Mouse (Mus musculus) limb, embryonic 12.5 days (tissue): Measurements from ENCODE around the gene Rnf20. TPM values are rescaled to one million over a fixed set of nuclear protein-coding genes. Genes with fewer than 3 reads are reported as not detected.

ENCODE experiments used
- ATAC-seq: fragments of 200-750 bp; cut with Nextera tagmentation; 2 replicates; pipeline ENCODE4 v1.8.0; 2017; ENCODE audit warnings: low read depth, moderate TSS enrichment; ENCODE audit not compliant: insufficient number of reproducible peaks, insufficient read depth, low FRiP score, low TSS enrichment
- H3K27ac ChIP-seq: fragments of 300-500 bp; sonication (generic); 2 replicates; pipeline ENCODE4 v1.5.1; 2016; ENCODE audit warnings: mild to moderate bottlenecking, moderate library complexity
- H3K27me3 ChIP-seq: fragments of 300-500 bp; sonication (generic); 2 replicates; pipeline ENCODE4 v1.6.1; 2016; ENCODE audit warnings: mild to moderate bottlenecking, moderate library complexity
- H3K36me3 ChIP-seq: fragments of 300-500 bp; sonication (generic); 2 replicates; pipeline ENCODE4 v1.6.1; 2016; ENCODE audit warnings: mild to moderate bottlenecking, moderate library complexity
- H3K4me1 ChIP-seq: fragments of 300-500 bp; sonication (generic); replicated peaks from 2 replicates; pipeline ENCODE4 v1.6.1; 2016
- H3K4me2 ChIP-seq: fragments of 300-500 bp; sonication (generic); 2 replicates; pipeline ENCODE4 v1.6.1; 2016; ENCODE audit warnings: mild to moderate bottlenecking, moderate library complexity
- H3K4me3 ChIP-seq: fragments of 300-500 bp; sonication (generic); replicated peaks from 2 replicates; pipeline ENCODE4 v1.5.1; 2016; ENCODE audit warnings: mild to moderate bottlenecking
- H3K9ac ChIP-seq: fragments of 300-500 bp; sonication (generic); replicated peaks from 2 replicates; pipeline ENCODE4 v1.6.1; 2016; ENCODE audit warnings: mild to moderate bottlenecking, moderate library complexity
- H3K9me3 ChIP-seq: fragments of 300-500 bp; sonication (generic); 2 replicates; pipeline ENCODE4 v1.6.1; 2016; ENCODE audit warnings: mild to moderate bottlenecking, moderate library complexity
- WGBS: fragments of 180-500 bp; shearing (Covaris S2); methylation state at CpG from one replicate; pipeline ENCODE4 v1.1.7; 2016; 5-methylcytosine and 5-hydroxymethylcytosine counted together
- polyA plus RNA-seq: library from polyadenylated mRNA; unstranded; fragments of >200 nt; fragmentation: Nextera tagmentation; extraction: Ambion mirVana; gene quantifications from 2 replicates; pipeline ENCODE4 v1.2.1, GENCODE M21; 2016

The Rnf20 gene
- polyA plus RNA-seq, 1 experiment from 2014 or later = 61.5 TPM

GRCm38 (mm10) chr4:49661664-49662063, 29.9 kb downstream of the Rnf20 start:
- Histone ChIP-seq H3K9me3 (no peaks in the 10 kb centered on the region), H3K9ac (no peak overlapping the region), H3K4me2 (no peak overlapping the region), H3K4me1 (no peaks in the 10 kb centered on the region), H3K27ac (no peak overlapping the region), H3K27me3 (no peaks in the 10 kb centered on the region), H3K36me3 (peaks cover 54% of the 10 kb centered on the region), H3K4me3 (no peak overlapping the region)
- 95% methylated on average over 9 of the region's 9 CpGs for WGBS
- no peak for ATAC-seq

- peaks cover 48% of the 10 kb centered on the region for H3K36me3 ChIP-seq
- WGBS = 92% methylated on average over 4 of the region's 4 CpGs
- no peak for ATAC-seq
- no peak overlapping the region for H3K9ac ChIP-seq
- no peaks in the 10 kb centered on the region for H3K27me3 ChIP-seq
- H3K9me3 ChIP-seq = no peaks in the 10 kb centered on the region
- H3K27ac ChIP-seq = no peak overlapping the region
- H3K4me2 ChIP-seq = no peak overlapping the region
- no peak overlapping the region for H3K4me3 ChIP-seq
- H3K4me1 ChIP-seq = no peaks in the 10 kb centered on the region; the same call in 1 of the 2 replicates
These were observed 30.4 kb downstream of the Rnf20 start for GRCm38 (mm10) chr4:49662231-49662630.

GRCm38 (mm10) chr4:49664850-49665249, 33.0 kb downstream of the Rnf20 start:
- Histone ChIP-seq H3K36me3 (peaks cover 25% of the 10 kb centered on the region), H3K9ac (no peak overlapping the region), H3K27me3 (no peaks in the 10 kb centered on the region), H3K27ac (no peak overlapping the region), H3K4me1 (peaks cover 8% of the 10 kb centered on the region), H3K4me2 (no peak overlapping the region), H3K4me3 (no peak overlapping the region), H3K9me3 (no peaks in the 10 kb centered on the region)
- no peak for ATAC-seq
- WGBS = 90% methylated on average over 5 of the region's 5 CpGs

GRCm38 (mm10) chr4:49676071-49676470, 44.3 kb downstream of the Rnf20 start:
- H3K4me3 ChIP-seq = no peak overlapping the region
- H3K36me3 ChIP-seq = no peaks in the 10 kb centered on the region
- H3K9me3 ChIP-seq = no peaks in the 10 kb centered on the region
- H3K4me1 ChIP-seq = no peaks in the 10 kb centered on the region
- H3K9ac ChIP-seq = no peak overlapping the region
- WGBS = 86% methylated on average over 6 of the region's 6 CpGs
- no peaks in the 10 kb centered on the region for H3K27me3 ChIP-seq
- no peak overlapping the region for H3K4me2 ChIP-seq
- H3K27ac ChIP-seq = no peak overlapping the region
- ATAC-seq = no peak

GRCm38 (mm10) chr4:49676790-49677189, 45.0 kb downstream of the Rnf20 start:
- no peak for ATAC-seq
- no peaks in the 10 kb centered on the region for H3K36me3 ChIP-seq
- H3K4me3 ChIP-seq = no peak overlapping the region
- no peaks in the 10 kb centered on the region for H3K9me3 ChIP-seq
- no peaks in the 10 kb centered on the region for H3K4me1 ChIP-seq
- H3K4me2 ChIP-seq = no peak overlapping the region
- H3K9ac ChIP-seq = no peak overlapping the region
- H3K27me3 ChIP-seq = no peaks in the 10 kb centered on the region
- no peak overlapping the region for H3K27ac ChIP-seq
- WGBS = 74% methylated on average over 7 of the region's 7 CpGs

GRCm38 (mm10) chr4:49680171-49680875, 48.5 kb downstream of the Rnf20 start:
- H3K27me3 ChIP-seq = no peaks in the 10 kb centered on the region
- no peak overlapping the region for H3K4me2 ChIP-seq
- 88% methylated on average over 11 of the region's 11 CpGs for WGBS
- no peaks in the 10 kb centered on the region for H3K4me1 ChIP-seq
- H3K9ac ChIP-seq = no peak overlapping the region
- H3K36me3 ChIP-seq = no peaks in the 10 kb centered on the region
- ATAC-seq = no peak
- H3K27ac ChIP-seq = no peak overlapping the region
- no peak overlapping the region for H3K4me3 ChIP-seq
- H3K9me3 ChIP-seq = no peaks in the 10 kb centered on the region

- H3K27me3 ChIP-seq = no peaks in the 10 kb centered on the region
- H3K9me3 ChIP-seq = no peaks in the 10 kb centered on the region
- no peak within 1 kb of the TSS for H3K4me3 ChIP-seq
- H3K36me3 ChIP-seq = no peaks in the 10 kb centered on the region
- H3K4me2 ChIP-seq = no peak within 1 kb of the TSS
- H3K27ac ChIP-seq = no peak within 1 kb of the TSS
- H3K4me1 ChIP-seq = no peaks in the 10 kb centered on the region
- no peak for ATAC-seq
- no peak within 1 kb of the TSS for H3K9ac ChIP-seq
- 86% methylated on average over 13 of the region's 13 CpGs for WGBS
These were observed 50.0 kb downstream of the Rnf20 start, which contains the start of gene Ppp3r2 for GRCm38 (mm10) chr4:49681812-49682211. Ppp3r2 (minus strand) TSS chr4:49682024.

GRCm38 (mm10) chr4:49688594-49689288, 56.9 kb downstream of the Rnf20 start:
- no peaks in the 10 kb centered on the region for H3K9me3 ChIP-seq
- 22% methylated on average over 9 of the region's 9 CpGs for WGBS
- peak; percentile 52; the same call in 1 of the 2 replicates for ATAC-seq

GRCm38 (mm10) chr4:49691405-49692194, 59.8 kb downstream of the Rnf20 start:
- no peak overlapping the region for H3K4me3 ChIP-seq
- no peak overlapping the region for H3K9ac ChIP-seq
- no peaks in the 10 kb centered on the region for H3K27me3 ChIP-seq
- H3K4me2 ChIP-seq = no peak overlapping the region
- no peaks in the 10 kb centered on the region for H3K36me3 ChIP-seq
- peaks cover 7% of the 10 kb centered on the region; the same call in 1 of the 2 replicates for H3K4me1 ChIP-seq
- H3K27ac ChIP-seq = no peak overlapping the region
- WGBS = 72% methylated on average over 12 of the region's 12 CpGs
- ATAC-seq = no peak
- H3K9me3 ChIP-seq = no peaks in the 10 kb centered on the region

More at GRCm38 (mm10) chr4:49688594-49689288, 56.9 kb downstream of the Rnf20 start:
- no peak overlapping the region for H3K27ac ChIP-seq
- H3K4me3 ChIP-seq = no peak overlapping the region
- no peaks in the 10 kb centered on the region for H3K27me3 ChIP-seq
- H3K4me2 ChIP-seq = no peak overlapping the region
- H3K4me1 ChIP-seq = peaks cover 7% of the 10 kb centered on the region; the same call in 1 of the 2 replicates
- no peaks in the 10 kb centered on the region for H3K36me3 ChIP-seq
- no peak overlapping the region for H3K9ac ChIP-seq
